Mouse (Mus musculus): ENCODE measurements around the gene Tent4a. TPM values are rescaled to one million over a fixed set of nuclear protein-coding genes. Genes with fewer than 3 reads are reported as not detected.

The Tent4a gene
- polyA plus RNA-seq, 1 experiment, result 7.8 TPM

GRCm38 (mm10) chr13:69564573-69564972 is 30.2 kb upstream of the Tent4a start:
- Histone ChIP-seq H3K4me1 (ENCODE audit: control insufficient read depth, insufficient read depth, insufficient read length) (no peaks in the 10 kb centered on the region), H3K36me3 (ENCODE audit: control insufficient read depth, insufficient read depth, low read length) (no peaks in the 10 kb centered on the region), H3K4me3 (ENCODE audit: extremely low read depth, insufficient read depth, insufficient read length) (no peak overlapping the region), H3K27me3 (ENCODE audit: control insufficient read depth, insufficient read depth, low read length) (no peaks in the 10 kb centered on the region), H3K27ac (ENCODE audit: insufficient read depth, low read length) (no peak overlapping the region)
- TF ChIP-seq POLR2A (IDR thresholded peaks at IDR 0.05; ENCODE audit: low read depth, low read length), result no peak
- TF ChIP-seq CTCF (IDR thresholded peaks at IDR 0.05; ENCODE audit: extremely low read depth, insufficient read depth, insufficient read length, insufficient replicate concordance), result no peak
- no peak for DNase-seq (ENCODE audit: low read depth in 1 of 2, low spot score in 2 of 2)

GRCm38 (mm10) chr13:69563905-69564304 is 29.5 kb upstream of the Tent4a start:
- TF ChIP-seq POLR2A (IDR thresholded peaks at IDR 0.05; ENCODE audit: low read depth, low read length), result no peak
- TF ChIP-seq CTCF (IDR thresholded peaks at IDR 0.05; ENCODE audit: extremely low read depth, insufficient read depth, insufficient read length, insufficient replicate concordance), result no peak
- H3K27ac ChIP-seq (ENCODE audit: insufficient read depth, low read length), result no peak overlapping the region

GRCm38 (mm10) chr13:69562654-69563574 is 28.5 kb upstream of the Tent4a start:
- no peaks in the 10 kb centered on the region for H3K4me1 ChIP-seq (ENCODE audit: control insufficient read depth, insufficient read depth, insufficient read length)

More at GRCm38 (mm10) chr13:69563905-69564304, 29.5 kb upstream of the Tent4a start:
- WGBS, result 77% methylated on average over 3 of the region's 3 CpGs
- H3K36me3 ChIP-seq (ENCODE audit: control insufficient read depth, insufficient read depth, low read length), result no peaks in the 10 kb centered on the region
- no peaks in the 10 kb centered on the region for H3K4me1 ChIP-seq (ENCODE audit: control insufficient read depth, insufficient read depth, insufficient read length)
- no peak for DNase-seq (ENCODE audit: low read depth in 1 of 2, low spot score in 2 of 2)
- H3K4me3 ChIP-seq (ENCODE audit: extremely low read depth, insufficient read depth, insufficient read length), result no peak overlapping the region
- no peaks in the 10 kb centered on the region for H3K27me3 ChIP-seq (ENCODE audit: control insufficient read depth, insufficient read depth, low read length)

GRCm38 (mm10) chr13:69562004-69562403 is 27.6 kb upstream of the Tent4a start:
- Histone ChIP-seq H3K27me3 (ENCODE audit: control insufficient read depth, insufficient read depth, low read length) (no peaks in the 10 kb centered on the region), H3K36me3 (ENCODE audit: control insufficient read depth, insufficient read depth, low read length) (no peaks in the 10 kb centered on the region), H3K4me3 (ENCODE audit: extremely low read depth, insufficient read depth, insufficient read length) (no peak overlapping the region), H3K27ac (ENCODE audit: insufficient read depth, low read length) (no peak overlapping the region), H3K4me1 (ENCODE audit: control insufficient read depth, insufficient read depth, insufficient read length) (no peaks in the 10 kb centered on the region)
- WGBS, result 86% methylated on average over 9 of the region's 9 CpGs
- no peak for DNase-seq (ENCODE audit: low read depth in 1 of 2, low spot score in 2 of 2)
- TF ChIP-seq POLR2A (IDR thresholded peaks at IDR 0.05; ENCODE audit: low read depth, low read length) (no peak), CTCF (IDR thresholded peaks at IDR 0.05; ENCODE audit: extremely low read depth, insufficient read depth, insufficient read length, insufficient replicate concordance) (no peak)

More at GRCm38 (mm10) chr13:69562654-69563574, 28.5 kb upstream of the Tent4a start:
- no peaks in the 10 kb centered on the region for H3K36me3 ChIP-seq (ENCODE audit: control insufficient read depth, insufficient read depth, low read length)
- H3K27me3 ChIP-seq (ENCODE audit: control insufficient read depth, insufficient read depth, low read length), result no peaks in the 10 kb centered on the region
- H3K4me3 ChIP-seq (ENCODE audit: extremely low read depth, insufficient read depth, insufficient read length), result no peak overlapping the region
- DNase-seq (ENCODE audit: low read depth in 1 of 2, low spot score in 2 of 2), result no peak
- no peak for TF ChIP-seq POLR2A (IDR thresholded peaks at IDR 0.05; ENCODE audit: low read depth, low read length)
- no peak for TF ChIP-seq CTCF (IDR thresholded peaks at IDR 0.05; ENCODE audit: extremely low read depth, insufficient read depth, insufficient read length, insufficient replicate concordance)
- WGBS, result 88% methylated on average over 12 of the region's 12 CpGs
- no peak overlapping the region for H3K27ac ChIP-seq (ENCODE audit: insufficient read depth, low read length)

- TF ChIP-seq CTCF (IDR thresholded peaks at IDR 0.05; ENCODE audit: extremely low read depth, insufficient read depth, insufficient read length, insufficient replicate concordance) (no peak), POLR2A (IDR thresholded peaks at IDR 0.05; ENCODE audit: low read depth, low read length) (no peak)
- Histone ChIP-seq H3K27ac (ENCODE audit: insufficient read depth, low read length) (no peak overlapping the region), H3K4me1 (ENCODE audit: control insufficient read depth, insufficient read depth, insufficient read length) (no peaks in the 10 kb centered on the region), H3K4me3 (ENCODE audit: extremely low read depth, insufficient read depth, insufficient read length) (no peak overlapping the region), H3K36me3 (ENCODE audit: control insufficient read depth, insufficient read depth, low read length) (no peaks in the 10 kb centered on the region), H3K27me3 (ENCODE audit: control insufficient read depth, insufficient read depth, low read length) (no peaks in the 10 kb centered on the region)
- WGBS, result 75% methylated on average over 13 of the region's 13 CpGs
- DNase-seq (ENCODE audit: low read depth in 1 of 2, low spot score in 2 of 2), result no peak
Measured at GRCm38 (mm10) chr13:69559291-69559961, 25.0 kb upstream of the Tent4a start.

GRCm38 (mm10) chr13:69558098-69558660 is 23.8 kb upstream of the Tent4a start:
- no peak overlapping the region for H3K27ac ChIP-seq (ENCODE audit: insufficient read depth, low read length)
- H3K27me3 ChIP-seq (ENCODE audit: control insufficient read depth, insufficient read depth, low read length), result no peaks in the 10 kb centered on the region
- TF ChIP-seq POLR2A (IDR thresholded peaks at IDR 0.05; ENCODE audit: low read depth, low read length) (no peak), CTCF (IDR thresholded peaks at IDR 0.05; ENCODE audit: extremely low read depth, insufficient read depth, insufficient read length, insufficient replicate concordance) (no peak)
- H3K4me3 ChIP-seq (ENCODE audit: extremely low read depth, insufficient read depth, insufficient read length), result no peak overlapping the region
- DNase-seq (ENCODE audit: low read depth in 1 of 2, low spot score in 2 of 2), result no peak
- H3K4me1 ChIP-seq (ENCODE audit: control insufficient read depth, insufficient read depth, insufficient read length), result no peaks in the 10 kb centered on the region
- WGBS, result 82% methylated on average over 6 of the region's 6 CpGs
- no peaks in the 10 kb centered on the region for H3K36me3 ChIP-seq (ENCODE audit: control insufficient read depth, insufficient read depth, low read length)
